Mouse (Mus musculus): ENCODE data around the gene Ebf1.

- TF ChIP-seq POLR2A (IDR thresholded peaks at IDR 0.05; ENCODE audit: low read depth, low read length): no peak
- TF ChIP-seq CTCF (IDR thresholded peaks at IDR 0.05; ENCODE audit: extremely low read depth, insufficient read depth, insufficient read length, insufficient replicate concordance): no peak
Measured at GRCm38 (mm10) chr11:44619131-44619886, 2.2 kb downstream of the Ebf1 start.
